Mouse (Mus musculus) neural tube, embryonic 12.5 days (tissue): ENCODE results near the gene Krt76. TPM values are rescaled to one million over a fixed set of nuclear protein-coding genes. Genes with fewer than 3 reads are reported as not detected.

Experiments used
- ATAC-seq: fragments of 200-750 bp; cut with Nextera tagmentation; 2 replicates; pipeline ENCODE4 v1.8.0; 2017; ENCODE audit warnings: low read depth, mild to moderate bottlenecking, moderate TSS enrichment, moderate library complexity; ENCODE audit not compliant: low FRiP score
- H3K27ac ChIP-seq: fragments of 300-500 bp; sonication (generic); 2 replicates; pipeline ENCODE4 v1.5.1; 2016
- H3K27me3 ChIP-seq: fragments of 300-500 bp; sonication (generic); replicated peaks from 2 replicates; pipeline ENCODE4 v1.6.1; 2016; ENCODE audit warnings: mild to moderate bottlenecking
- H3K36me3 ChIP-seq: fragments of 300-500 bp; sonication (generic); 2 replicates; pipeline ENCODE4 v1.6.1; 2016; ENCODE audit warnings: mild to moderate bottlenecking
- H3K4me1 ChIP-seq: fragments of 300-500 bp; sonication (generic); 2 replicates; pipeline ENCODE4 v1.6.1; 2016
- H3K4me2 ChIP-seq: fragments of 300-500 bp; sonication (generic); replicated peaks from 2 replicates; pipeline ENCODE4 v1.6.1; 2016; ENCODE audit warnings: mild to moderate bottlenecking
- H3K4me3 ChIP-seq: fragments of 300-500 bp; sonication (generic); 2 replicates; pipeline ENCODE4 v1.5.1; 2016
- H3K9ac ChIP-seq: fragments of 300-500 bp; sonication (generic); 2 replicates; pipeline ENCODE4 v1.6.1; 2016; ENCODE audit warnings: mild to moderate bottlenecking
- H3K9me3 ChIP-seq: fragments of 300-500 bp; sonication (generic); 2 replicates; pipeline ENCODE4 v1.6.1; 2016; ENCODE audit warnings: mild to moderate bottlenecking
- WGBS: fragments of 180-500 bp; shearing (Covaris S2); methylation state at CpG from one replicate; pipeline ENCODE4 v1.1.7; 2016; 5-methylcytosine and 5-hydroxymethylcytosine counted together
- microRNA-seq: library from miRNA; unstranded; fragments of <30 nt; microRNA quantifications from one replicate; pipeline ENCODE4, GENCODE M21; 2017
- polyA plus RNA-seq: library from polyadenylated mRNA; unstranded; fragments of >200 nt; fragmentation: Nextera tagmentation; extraction: Ambion mirVana; gene quantifications from 2 replicates; pipeline ENCODE4 v1.2.1, GENCODE M21; 2016

Krt76 gene
- polyA plus RNA-seq, 1 experiment from 2014 or later, result not detected

DNA sequence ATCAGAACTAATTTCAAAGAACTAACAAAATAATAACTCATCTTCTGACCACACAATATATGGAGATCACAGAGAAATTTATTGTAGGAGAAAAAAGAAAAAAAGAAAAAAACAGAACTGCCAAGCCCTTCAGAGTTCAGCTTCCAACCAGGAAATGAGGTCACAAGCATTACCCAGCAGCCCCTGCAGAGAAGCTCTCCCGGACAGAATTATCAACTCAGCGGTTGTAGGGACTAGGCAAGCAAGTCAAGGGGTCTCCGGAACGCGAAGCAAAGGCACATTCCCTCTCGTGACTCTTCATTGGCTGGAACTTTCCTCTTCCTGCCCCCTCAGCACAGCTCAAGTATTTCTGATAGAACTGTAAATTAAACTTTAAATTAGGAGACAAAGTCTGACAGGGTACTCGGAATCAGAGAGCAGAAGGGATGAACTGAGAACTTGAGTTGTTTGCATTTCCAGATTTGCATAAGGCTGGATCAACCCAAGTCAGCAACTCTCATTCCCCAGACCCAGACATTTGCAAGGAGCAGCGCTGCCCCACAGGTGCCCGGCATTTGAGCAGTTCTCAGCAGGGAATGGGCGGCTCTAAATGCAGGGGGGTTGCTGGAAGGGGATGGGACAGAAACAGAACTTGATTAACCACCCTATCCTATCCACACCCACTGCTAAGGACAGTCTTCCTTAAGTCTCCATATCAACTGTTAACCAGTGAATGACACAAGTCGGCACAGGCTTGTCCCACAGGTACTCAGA, 33.9 kb downstream of the Krt76 start:
- H3K4me1 ChIP-seq, result peaks cover 14% of the 10 kb centered on the region
- 4% methylated on average over 11 of the region's 11 CpGs for WGBS
- H3K4me2 ChIP-seq, result peak overlapping the region; percentile 89
- H3K27me3 ChIP-seq, result peaks cover 52% of the 10 kb centered on the region
- H3K4me3 ChIP-seq, result no peak overlapping the region
- H3K36me3 ChIP-seq, result no peaks in the 10 kb centered on the region
- H3K27ac ChIP-seq, result no peak overlapping the region
- no peaks in the 10 kb centered on the region for H3K9me3 ChIP-seq
- no peak for ATAC-seq
- H3K9ac ChIP-seq, result no peak overlapping the region

DNA sequence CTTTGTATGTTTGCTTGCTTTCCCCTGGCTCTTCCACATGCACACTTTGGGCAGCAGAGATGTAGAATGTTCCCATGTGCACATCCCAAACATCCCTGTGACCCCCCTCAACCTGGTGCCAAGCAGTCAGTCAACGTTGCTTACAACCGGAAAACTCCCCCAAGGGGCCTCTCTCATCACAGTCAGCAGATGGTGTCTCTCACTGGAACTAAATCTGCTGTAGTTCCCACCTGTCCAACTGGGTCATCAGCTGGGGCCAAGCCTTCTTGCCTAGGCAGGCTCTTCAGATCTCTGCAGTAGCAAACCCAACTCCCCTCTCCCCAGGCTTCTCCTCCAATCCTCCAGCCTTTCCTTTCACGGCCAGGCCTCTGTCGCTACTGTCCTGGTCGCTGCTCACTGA, 36.0 kb downstream of the Krt76 start:
- Histone ChIP-seq H3K4me3 (no peak overlapping the region), H3K9ac (no peak overlapping the region), H3K36me3 (no peaks in the 10 kb centered on the region), H3K27ac (no peak overlapping the region), H3K4me2 (no peak overlapping the region), H3K4me1 (peaks cover 14% of the 10 kb centered on the region), H3K9me3 (no peaks in the 10 kb centered on the region), H3K27me3 (peaks cover 48% of the 10 kb centered on the region)
- WGBS, result 59% methylated on average over 5 of the region's 5 CpGs
- ATAC-seq, result no peak

- no peak overlapping the region for H3K9ac ChIP-seq
- H3K4me2 ChIP-seq, result no peak overlapping the region
- peaks cover 38% of the 10 kb centered on the region for H3K27me3 ChIP-seq
- H3K4me1 ChIP-seq, result peaks cover 14% of the 10 kb centered on the region
- 70% methylated on average over 3 of the region's 3 CpGs for WGBS
- no peak overlapping the region for H3K27ac ChIP-seq
- H3K4me3 ChIP-seq, result no peak overlapping the region
- H3K36me3 ChIP-seq, result no peaks in the 10 kb centered on the region
- ATAC-seq, result no peak
- H3K9me3 ChIP-seq, result no peaks in the 10 kb centered on the region
Observed at GRCm38 (mm10) chr15:101855732-101856131, 37.0 kb downstream of the Krt76 start.

DNA sequence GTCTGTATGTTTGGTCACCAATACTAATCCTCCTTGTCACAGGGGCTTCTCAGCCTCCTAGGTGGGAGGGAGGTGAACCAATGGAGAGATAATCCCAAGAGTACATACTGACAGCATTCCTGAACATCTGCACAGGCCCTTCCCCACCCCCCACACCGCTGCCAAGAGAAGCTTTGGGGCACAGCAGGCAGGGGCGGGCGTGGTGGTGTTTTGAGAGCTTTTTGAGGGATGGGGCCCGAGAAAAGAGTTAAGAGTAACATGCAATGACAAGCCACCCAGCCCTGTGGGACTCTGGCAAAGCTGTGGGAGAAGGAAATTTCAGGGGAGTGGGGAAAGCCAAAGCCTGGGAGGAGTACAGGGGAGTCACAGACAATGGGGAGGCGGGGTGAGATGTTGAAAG, 38.4 kb downstream of the Krt76 start:
- H3K9ac ChIP-seq, result no peak overlapping the region
- ATAC-seq, result no peak
- H3K36me3 ChIP-seq, result no peaks in the 10 kb centered on the region
- no peaks in the 10 kb centered on the region for H3K9me3 ChIP-seq
- H3K27me3 ChIP-seq, result peaks cover 24% of the 10 kb centered on the region
- 22% methylated on average over 5 of the region's 5 CpGs for WGBS
- no peak overlapping the region for H3K27ac ChIP-seq
- no peak overlapping the region for H3K4me3 ChIP-seq
- H3K4me2 ChIP-seq, result no peak overlapping the region
- H3K4me1 ChIP-seq, result peaks cover 3% of the 10 kb centered on the region

DNA sequence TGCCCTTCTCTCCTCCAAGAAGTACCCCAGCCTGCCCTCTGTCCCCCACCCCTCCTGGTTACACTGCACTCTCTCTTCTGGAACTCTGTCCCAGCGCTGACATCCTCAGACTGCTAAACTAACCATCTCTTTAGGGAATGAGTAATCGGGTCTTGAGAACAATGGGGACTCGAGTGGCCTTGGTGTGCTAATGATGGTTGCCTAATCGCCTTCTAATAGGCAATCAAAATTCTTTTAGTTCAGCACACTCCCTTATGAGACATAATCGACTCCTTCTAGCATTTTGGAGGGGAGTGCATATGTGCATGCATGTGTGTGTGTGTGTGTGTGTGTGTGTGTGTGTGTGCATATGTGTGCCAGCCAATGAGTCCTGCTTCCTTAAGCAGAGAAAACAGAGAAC, 40.1 kb downstream of the Krt76 start:
- 7% methylated on average over 5 of the region's 5 CpGs for WGBS
- no peaks in the 10 kb centered on the region for H3K4me1 ChIP-seq
- H3K4me2 ChIP-seq, result no peak overlapping the region
- no peak overlapping the region for H3K9ac ChIP-seq
- no peaks in the 10 kb centered on the region for H3K9me3 ChIP-seq
- no peak overlapping the region for H3K27ac ChIP-seq
- no peak for ATAC-seq
- peaks cover 10% of the 10 kb centered on the region for H3K27me3 ChIP-seq
- H3K36me3 ChIP-seq, result no peaks in the 10 kb centered on the region
- H3K4me3 ChIP-seq, result no peak overlapping the region

GRCm38 (mm10) chr15:101850694-101851093, 42.0 kb downstream of the Krt76 start, which contains the start of gene Krt1:
Gene Krt1, minus strand, starts transcription at chr15:101850794.
- Histone ChIP-seq H3K4me2 (no peak within 1 kb of the TSS), H3K36me3 (no peaks in the 10 kb centered on the region), H3K9ac (no peak within 1 kb of the TSS), H3K27me3 (peaks cover 8% of the 10 kb centered on the region), H3K4me3 (no peak within 1 kb of the TSS), H3K27ac (no peak within 1 kb of the TSS), H3K4me1 (no peaks in the 10 kb centered on the region), H3K9me3 (no peaks in the 10 kb centered on the region)
- WGBS, result 84% methylated on average over 6 of the region's 6 CpGs
- no peak for ATAC-seq

GRCm38 (mm10) chr15:101845971-101846403, 46.7 kb downstream of the Krt76 start:
- peaks cover 3% of the 10 kb centered on the region; the same call in 1 of the 2 replicates for H3K4me1 ChIP-seq
- no peak overlapping the region for H3K27ac ChIP-seq
- peak overlapping the region; percentile 81 for H3K4me2 ChIP-seq
- H3K27me3 ChIP-seq, result peaks cover 4% of the 10 kb centered on the region
- H3K36me3 ChIP-seq, result no peaks in the 10 kb centered on the region
- peak; percentile 63; the same call in 1 of the 2 replicates for ATAC-seq
- peak overlapping the region; percentile 53 for H3K4me3 ChIP-seq
- no peaks in the 10 kb centered on the region for H3K9me3 ChIP-seq
- H3K9ac ChIP-seq, result peak overlapping the region; percentile 70
- WGBS, result 1% methylated on average over 37 of the region's 37 CpGs

DNA sequence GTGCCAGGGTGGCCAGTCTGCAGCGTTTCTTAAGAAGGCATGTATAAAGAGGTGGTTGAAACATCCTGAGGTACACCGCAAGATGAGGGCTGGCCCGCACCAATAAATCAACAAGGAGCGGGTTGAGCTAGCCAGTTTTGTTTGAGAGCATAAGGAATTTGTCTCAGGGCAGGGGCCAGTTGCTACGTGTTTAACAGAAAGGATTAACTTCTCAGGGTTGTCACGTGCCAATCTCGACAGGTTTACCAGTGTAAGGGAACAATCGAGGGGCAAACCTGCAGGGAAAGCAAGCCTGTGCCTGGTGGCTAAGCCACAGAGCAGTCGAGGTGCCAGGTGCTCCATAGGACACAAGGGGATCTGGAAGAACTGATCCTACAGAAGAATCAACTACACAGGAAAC, 49.5 kb downstream of the Krt76 start:
- H3K9ac ChIP-seq, result no peak overlapping the region
- WGBS, result 72% methylated on average over 9 of the region's 9 CpGs

DNA sequence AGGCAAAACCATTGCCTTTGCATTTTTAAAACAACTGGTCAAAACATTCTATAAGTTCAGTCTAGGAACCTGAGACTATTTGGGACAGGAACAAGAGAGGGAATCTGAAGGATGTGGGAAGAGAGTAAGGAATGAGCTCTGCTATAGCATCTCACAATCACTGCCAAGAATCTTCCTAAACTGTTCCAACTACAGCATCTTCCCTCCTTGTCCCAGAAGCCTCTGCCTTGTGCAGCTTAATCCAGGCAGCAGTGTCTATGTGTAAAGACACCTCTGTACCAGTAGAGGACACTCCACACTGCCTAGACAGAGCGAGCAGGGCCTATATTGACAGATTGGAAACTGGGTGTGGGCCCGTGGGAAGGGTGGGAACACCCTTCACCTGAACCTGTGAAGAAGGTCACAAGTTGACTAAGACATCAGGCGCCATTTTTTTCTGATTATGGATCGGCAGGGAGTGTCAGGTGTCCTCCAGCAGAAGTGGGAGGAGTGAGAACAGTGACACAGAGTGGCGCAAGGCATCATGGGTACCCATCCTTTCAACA, 57.9 kb downstream of the Krt76 start:
- no peaks in the 10 kb centered on the region for H3K27me3 ChIP-seq
- no peaks in the 10 kb centered on the region for H3K9me3 ChIP-seq
- no peak overlapping the region for H3K4me2 ChIP-seq
- H3K9ac ChIP-seq, result no peak overlapping the region
- H3K4me3 ChIP-seq, result no peak overlapping the region
- H3K4me1 ChIP-seq, result no peaks in the 10 kb centered on the region
- ATAC-seq, result no peak
- 68% methylated on average over 5 of the region's 5 CpGs for WGBS
- H3K36me3 ChIP-seq, result no peaks in the 10 kb centered on the region
- H3K27ac ChIP-seq, result no peak overlapping the region

More for the DNA sequence above, 49.5 kb downstream of the Krt76 start:
- peaks cover 3% of the 10 kb centered on the region; the same call in 1 of the 2 replicates for H3K4me1 ChIP-seq
- H3K4me2 ChIP-seq, result no peak overlapping the region
- ATAC-seq, result no peak
- no peak overlapping the region for H3K4me3 ChIP-seq
- H3K27ac ChIP-seq, result no peak overlapping the region
- H3K36me3 ChIP-seq, result no peaks in the 10 kb centered on the region
- no peaks in the 10 kb centered on the region for H3K9me3 ChIP-seq
- peaks cover 4% of the 10 kb centered on the region; the same call in 1 of the 2 replicates for H3K27me3 ChIP-seq

Small RNA genes within 50 kb of the gene (microRNA-seq; reads per million reads assigned to microRNA genes)
- gene Gm44356, result not detected

Other genes starting within 250 kb of the Krt76 start
- not detected in 2 replicates for gene Gm5478, start 245.5 kb downstream of the Krt76 start, polyA plus RNA-seq
- gene Krt6b, start 212.6 kb downstream of the Krt76 start, polyA plus RNA-seq, result not detected in 2 replicates
- 0.08 TPM in 1 of 2 replicates, not detected in the other for gene Krt6a, start 198.6 kb downstream of the Krt76 start, polyA plus RNA-seq
- gene Krt5, start 180.0 kb downstream of the Krt76 start, polyA plus RNA-seq, result 12.9 and 13.7 TPM in 2 replicates
- not detected in 2 replicates for gene Krt71, start 149.8 kb downstream of the Krt76 start, polyA plus RNA-seq
- not detected in 2 replicates for gene Krt72, start 106.5 kb downstream of the Krt76 start, polyA plus RNA-seq
- gene Krt73, start 90.6 kb downstream of the Krt76 start, polyA plus RNA-seq, result 0.27 and 0.34 TPM in 2 replicates
- not detected in 2 replicates for gene Krt2, start 74.8 kb downstream of the Krt76 start, polyA plus RNA-seq
- 1.6 and 2.5 TPM in 2 replicates for gene Krt1, start 42.1 kb downstream of the Krt76 start, polyA plus RNA-seq
- not detected in 2 replicates for gene Krt77, start 23.2 kb downstream of the Krt76 start, polyA plus RNA-seq
- not detected in 2 replicates for gene Krt4, start 31.8 kb upstream of the Krt76 start, polyA plus RNA-seq
- 0.18 TPM in 1 of 2 replicates, not detected in the other for gene Krt79, start 47.4 kb upstream of the Krt76 start, polyA plus RNA-seq
- 0.05 TPM in 1 of 2 replicates, not detected in the other for gene Krt78, start 61.4 kb upstream of the Krt76 start, polyA plus RNA-seq
- gene Krt8, start 111.6 kb upstream of the Krt76 start, polyA plus RNA-seq, result 5.4 and 6.8 TPM in 2 replicates
- 4.1 and 4.2 TPM in 2 replicates for gene Krt18, start 135.3 kb upstream of the Krt76 start, polyA plus RNA-seq
- 89.2 and 92.3 TPM in 2 replicates for gene Eif4b, start 180.9 kb upstream of the Krt76 start, polyA plus RNA-seq
- gene Tns2, start 207.5 kb upstream of the Krt76 start, polyA plus RNA-seq, result 13.0 and 13.5 TPM in 2 replicates
- 29.6 and 33.3 TPM in 2 replicates for gene Spryd3, start 243.3 kb upstream of the Krt76 start, polyA plus RNA-seq